8 mouse cellular contexts compared by ENCODE assay signal in the genomic region with DNA sequence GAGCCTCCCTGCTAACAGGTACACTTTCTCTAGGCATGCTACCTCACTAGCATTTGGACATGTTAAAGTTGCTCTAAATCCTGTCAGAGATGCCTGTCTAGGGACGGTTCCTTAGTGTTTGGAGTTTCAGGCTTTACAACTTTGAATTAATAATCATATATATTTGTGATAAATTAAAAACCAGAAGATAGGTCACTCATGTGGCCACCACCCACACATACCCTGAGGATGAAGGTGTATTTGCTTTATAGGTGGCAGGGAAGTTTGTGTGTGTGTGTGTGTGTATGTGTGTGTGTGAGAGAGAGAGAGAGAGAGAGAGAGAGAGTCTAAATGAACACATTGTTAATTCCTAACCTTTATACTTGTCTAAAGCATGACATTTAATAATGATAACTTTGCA.
A peak's percentile ranks its signal among the peaks of the same experiment; 100 is the strongest.
DNase-seq lines count a peak whose midpoint lies in the region; ATAC-seq and TF ChIP-seq lines count a peak whose summit lies in the region.

No protein-coding gene starts in this region.

- peak overlapping the region; percentile 88; the same call in 1 of the 2 replicates for H3K9ac ChIP-seq in liver, embryonic 11.5 days (ENCODE audit: low read depth, low read length)
- peak overlapping the region; percentile 94 for H3K9ac ChIP-seq in stomach, embryonic 16.5 days (ENCODE audit: low read length)

- H3K9me3 ChIP-seq in liver, embryonic 11.5 days (ENCODE audit: control insufficient read depth, low read length) = no peaks in the 10 kb centered on the region
- no peaks in the 10 kb centered on the region for H3K9me3 ChIP-seq in stomach, embryonic 16.5 days (replicated peaks; ENCODE audit: control insufficient read depth, low read length)

- no peaks in the 10 kb centered on the region; the same call in none of the 2 replicates for H3K36me3 ChIP-seq in testis, adult 2 months (ENCODE audit: control insufficient read depth, insufficient read depth, low read length)
- no peaks in the 10 kb centered on the region for H3K36me3 ChIP-seq in liver, embryonic 11.5 days (ENCODE audit: control insufficient read depth, insufficient read depth, low read length)
- H3K36me3 ChIP-seq in stomach, embryonic 16.5 days (ENCODE audit: control insufficient read depth, insufficient read depth, low read length) = no peaks in the 10 kb centered on the region

- DNase-seq in heart, adult 11 months = peak; percentile 63
- DNase-seq in heart, postnatal 4 days = no peak
- no peak for DNase-seq in testis, postnatal 10 days (ENCODE audit: low spot score)
- no peak for DNase-seq in liver, embryonic 11.5 days (ENCODE audit: low spot score)
- no peak for DNase-seq in layer of hippocampus, adult 9-11 months
- DNase-seq in thymus, postnatal 0 days (ENCODE audit: low spot score) = no peak

- WGBS in liver, embryonic 11.5 days = 44% methylated on average over 1 of the region's 1 CpGs
- 23% methylated on average over 1 of the region's 1 CpGs for WGBS in stomach, embryonic 16.5 days

- peak overlapping the region; percentile 95 for H3K4me3 ChIP-seq in testis, adult 2 months (ENCODE audit: control insufficient read depth, low read depth, low read length)
- peak overlapping the region; percentile 75 for H3K4me3 ChIP-seq in liver, embryonic 11.5 days (ENCODE audit: low read depth, low read length)
- peak overlapping the region; percentile 87 for H3K4me3 ChIP-seq in stomach, embryonic 16.5 days (replicated peaks; ENCODE audit: low read length)

- H3K4me1 ChIP-seq in testis, adult 2 months (ENCODE audit: control insufficient read depth, insufficient read depth, low read length) = peaks cover 12% of the 10 kb centered on the region
- peaks cover 9% of the 10 kb centered on the region for H3K4me1 ChIP-seq in liver, embryonic 11.5 days (replicated peaks; ENCODE audit: control insufficient read depth, insufficient read depth, low read length)
- peaks cover 32% of the 10 kb centered on the region for H3K4me1 ChIP-seq in stomach, embryonic 16.5 days (ENCODE audit: control insufficient read depth, insufficient read depth, low read length)

- ATAC-seq in liver, embryonic 11.5 days (replicated peaks; ENCODE audit: low FRiP score) = no peak
- ATAC-seq in stomach, embryonic 16.5 days (ENCODE audit: insufficient read depth, low FRiP score) = no peak

- H3K27me3 ChIP-seq in testis, adult 2 months (ENCODE audit: control insufficient read depth, insufficient read depth, low read length) = no peaks in the 10 kb centered on the region; the same call in 1 of the 2 replicates
- H3K27me3 ChIP-seq in liver, embryonic 11.5 days (replicated peaks; ENCODE audit: control insufficient read depth, insufficient read depth, low read length) = no peaks in the 10 kb centered on the region
- no peaks in the 10 kb centered on the region for H3K27me3 ChIP-seq in stomach, embryonic 16.5 days (ENCODE audit: control insufficient read depth, insufficient read depth, low read length)

- no peak for TF ChIP-seq POLR2A in testis, adult 2 months (IDR thresholded peaks at IDR 0.05; ENCODE audit: control insufficient read depth, low read depth, low read length)

- H3K27ac ChIP-seq in testis, adult 2 months (ENCODE audit: control insufficient read depth, insufficient read depth, low read depth, low read length) = no peak overlapping the region; the same call in 1 of the 2 replicates
- no peak overlapping the region for H3K27ac ChIP-seq in liver, embryonic 11.5 days (ENCODE audit: low read depth, low read length)
- peak overlapping the region; percentile 79; the same call in 1 of the 2 replicates for H3K27ac ChIP-seq in stomach, embryonic 16.5 days (ENCODE audit: low read length)

- TF ChIP-seq CTCF in testis, adult 2 months (IDR thresholded peaks at IDR 0.05; ENCODE audit: control insufficient read depth, insufficient read depth, insufficient replicate concordance, low read depth, low read length) = no peak

- H3K4me2 ChIP-seq in liver, embryonic 11.5 days = peak overlapping the region; percentile 86
- H3K4me2 ChIP-seq in stomach, embryonic 16.5 days (ENCODE audit: low read depth, low read length) = peak overlapping the region; percentile 80
